Mouse (Mus musculus) limb, embryonic 15.5 days (tissue): ENCODE data around the gene Gsdma3. TPM values are rescaled to one million over a fixed set of nuclear protein-coding genes. Genes with fewer than 3 reads are reported as not detected.
"Not testable (repeated sequence)": the region's sequence is repeated elsewhere in the genome, so short reads cannot be mapped to it uniquely, and the experiment has no call there.

Experiments used
- ATAC-seq: fragments of 200-750 bp; cut with Nextera tagmentation; 2 replicates; pipeline ENCODE4 v1.8.0; 2017; ENCODE audit warnings: low read depth, moderate TSS enrichment; ENCODE audit not compliant: insufficient number of reproducible peaks, low FRiP score, low TSS enrichment
- H3K27ac ChIP-seq: fragments of 300-500 bp; sonication (generic); 2 replicates; pipeline ENCODE4 v1.5.1; 2015; ENCODE audit warnings: moderate library complexity, mild to moderate bottlenecking, inconsistent platforms
- H3K27me3 ChIP-seq: fragments of 300-500 bp; sonication (generic); 2 replicates; pipeline ENCODE4 v1.6.1; 2015; ENCODE audit warnings: inconsistent platforms
- H3K36me3 ChIP-seq: fragments of 300-500 bp; sonication (generic); 2 replicates; pipeline ENCODE4 v1.6.1; 2015; ENCODE audit warnings: inconsistent platforms
- H3K4me1 ChIP-seq: fragments of 300-500 bp; sonication (generic); 2 replicates; pipeline ENCODE4 v1.6.1; 2015; ENCODE audit warnings: inconsistent platforms
- H3K4me2 ChIP-seq: fragments of 300-500 bp; sonication (generic); 2 replicates; pipeline ENCODE4 v1.6.1; 2015; ENCODE audit warnings: mild to moderate bottlenecking, inconsistent platforms
- H3K4me3 ChIP-seq: fragments of 300-500 bp; sonication (generic); 2 replicates; pipeline ENCODE4 v1.5.1; 2015; ENCODE audit warnings: mild to moderate bottlenecking, inconsistent platforms
- H3K9ac ChIP-seq: fragments of 300-500 bp; sonication (generic); 2 replicates; pipeline ENCODE4 v1.6.1; 2015; ENCODE audit warnings: inconsistent platforms
- H3K9me3 ChIP-seq: fragments of 300-500 bp; sonication (generic); 2 replicates; pipeline ENCODE4 v1.6.1; 2016; ENCODE audit warnings: inconsistent platforms
- WGBS: fragments of 180-500 bp; shearing (Covaris S2); methylation state at CpG from one replicate; pipeline ENCODE4 v1.1.7; 2015; 5-methylcytosine and 5-hydroxymethylcytosine counted together
- polyA plus RNA-seq: library from polyadenylated mRNA; unstranded; fragments of >200 nt; fragmentation: Nextera tagmentation; extraction: Ambion mirVana; gene quantifications from 2 replicates; pipeline ENCODE4 v1.2.1, GENCODE M21; 2015

The Gsdma3 gene
- polyA plus RNA-seq, 1 experiment from 2014 or later = not detected

GRCm38 (mm10) chr11:98637501-98637900 lies 11.3 kb downstream of the Gsdma3 start:
- WGBS = 72% methylated on average over 1 of the region's 1 CpGs
- H3K36me3 ChIP-seq = no peaks in the 10 kb centered on the region
- H3K27me3 ChIP-seq = no peaks in the 10 kb centered on the region
- no peaks in the 10 kb centered on the region for H3K4me1 ChIP-seq
- H3K4me3 ChIP-seq = no peak overlapping the region
- H3K9me3 ChIP-seq = no peaks in the 10 kb centered on the region
- H3K4me2 ChIP-seq = no peak overlapping the region
- H3K9ac ChIP-seq = no peak overlapping the region
- ATAC-seq = no peak
- no peak overlapping the region for H3K27ac ChIP-seq

- H3K4me1 ChIP-seq = no peaks in the 10 kb centered on the region
- no peaks in the 10 kb centered on the region for H3K27me3 ChIP-seq
- no peak overlapping the region for H3K9ac ChIP-seq
- no peak overlapping the region for H3K27ac ChIP-seq
- H3K4me2 ChIP-seq = no peak overlapping the region
- no peaks in the 10 kb centered on the region for H3K9me3 ChIP-seq
- ATAC-seq = no peak
- WGBS = 51% methylated on average over 5 of the region's 5 CpGs
- H3K36me3 ChIP-seq = no peaks in the 10 kb centered on the region
- no peak overlapping the region for H3K4me3 ChIP-seq
These were observed 13.9 kb downstream of the Gsdma3 start for GRCm38 (mm10) chr11:98640091-98640490.

GRCm38 (mm10) chr11:98644757-98645156 lies 18.6 kb downstream of the Gsdma3 start:
- ATAC-seq = no peak
- Histone ChIP-seq H3K27me3 (no peaks in the 10 kb centered on the region; the same call in 1 of the 2 replicates), H3K9ac (no peak overlapping the region), H3K4me1 (no peaks in the 10 kb centered on the region), H3K36me3 (no peaks in the 10 kb centered on the region), H3K4me2 (no peak overlapping the region), H3K4me3 (no peak overlapping the region), H3K27ac (no peak overlapping the region), H3K9me3 (no peaks in the 10 kb centered on the region)
- WGBS = 77% methylated on average over 3 of the region's 3 CpGs

GRCm38 (mm10) chr11:98645946-98646345 lies 19.8 kb downstream of the Gsdma3 start:
- H3K9ac ChIP-seq = no peak overlapping the region
- no peaks in the 10 kb centered on the region for H3K4me1 ChIP-seq
- 75% methylated on average over 2 of the region's 2 CpGs for WGBS
- H3K27ac ChIP-seq = no peak overlapping the region
- no peak for ATAC-seq
- H3K4me3 ChIP-seq = no peak overlapping the region
- H3K27me3 ChIP-seq = no peaks in the 10 kb centered on the region; the same call in 1 of the 2 replicates
- H3K36me3 ChIP-seq = no peaks in the 10 kb centered on the region
- H3K4me2 ChIP-seq = no peak overlapping the region
- H3K9me3 ChIP-seq = no peaks in the 10 kb centered on the region

- no peak within 1 kb of the TSS for H3K9ac ChIP-seq
- no peaks in the 10 kb centered on the region for H3K36me3 ChIP-seq
- no peak for ATAC-seq
- 49% methylated on average over 2 of the region's 2 CpGs for WGBS
- H3K4me2 ChIP-seq = no peak within 1 kb of the TSS
- H3K4me1 ChIP-seq = no peaks in the 10 kb centered on the region
- no peaks in the 10 kb centered on the region for H3K9me3 ChIP-seq
- H3K27ac ChIP-seq = no peak within 1 kb of the TSS
- no peak within 1 kb of the TSS for H3K4me3 ChIP-seq
- H3K27me3 ChIP-seq = no peaks in the 10 kb centered on the region; the same call in 1 of the 2 replicates
These were observed 20.3 kb downstream of the Gsdma3 start, which contains the start of gene Gsdma2 for GRCm38 (mm10) chr11:98646459-98646858. TSS of gene Gsdma2 (plus strand) at chr11:98646759.

GRCm38 (mm10) chr11:98655076-98655475 lies 28.9 kb downstream of the Gsdma3 start:
- H3K27ac ChIP-seq, H3K9ac ChIP-seq, H3K4me2 ChIP-seq, H3K36me3 ChIP-seq, H3K4me3 ChIP-seq, H3K4me1 ChIP-seq, ATAC-seq, H3K27me3 ChIP-seq, H3K9me3 ChIP-seq: not testable (repeated sequence)
- 13% methylated on average over 7 of the region's 7 CpGs for WGBS

- Histone ChIP-seq H3K27ac (no peak overlapping the region), H3K9ac (no peak overlapping the region), H3K4me1 (no peaks in the 10 kb centered on the region), H3K27me3 (peaks cover 4% of the 10 kb centered on the region; the same call in 1 of the 2 replicates), H3K4me3 (no peak overlapping the region), H3K36me3 (no peaks in the 10 kb centered on the region), H3K9me3 (no peaks in the 10 kb centered on the region), H3K4me2 (no peak overlapping the region)
- WGBS = 8% methylated on average over 6 of the region's 6 CpGs
- no peak for ATAC-seq
These were observed 34.4 kb downstream of the Gsdma3 start for GRCm38 (mm10) chr11:98660517-98660916.

GRCm38 (mm10) chr11:98664091-98664490 lies 37.9 kb downstream of the Gsdma3 start, which contains the start of gene Gsdma:
TSS of gene Gsdma (plus strand) at chr11:98664351.
- 18% methylated on average over 4 of the region's 4 CpGs for WGBS
- no peak within 1 kb of the TSS for H3K4me3 ChIP-seq
- no peaks in the 10 kb centered on the region for H3K9me3 ChIP-seq
- H3K4me1 ChIP-seq = no peaks in the 10 kb centered on the region
- ATAC-seq = no peak
- H3K27ac ChIP-seq = no peak within 1 kb of the TSS
- no peak within 1 kb of the TSS for H3K9ac ChIP-seq
- H3K36me3 ChIP-seq = no peaks in the 10 kb centered on the region
- H3K27me3 ChIP-seq = peaks cover 24% of the 10 kb centered on the region
- H3K4me2 ChIP-seq = no peak within 1 kb of the TSS

- no peak overlapping the region for H3K27ac ChIP-seq
- H3K4me2 ChIP-seq = no peak overlapping the region
- no peak for ATAC-seq
- no peak overlapping the region for H3K4me3 ChIP-seq
- H3K27me3 ChIP-seq = peaks cover 25% of the 10 kb centered on the region
- H3K9ac ChIP-seq = no peak overlapping the region
- H3K36me3 ChIP-seq = no peaks in the 10 kb centered on the region
- H3K4me1 ChIP-seq = no peaks in the 10 kb centered on the region
- 51% methylated on average over 2 of the region's 2 CpGs for WGBS
- H3K9me3 ChIP-seq = no peaks in the 10 kb centered on the region
These were observed 42.8 kb downstream of the Gsdma3 start for GRCm38 (mm10) chr11:98668984-98669383.

GRCm38 (mm10) chr11:98671284-98671815 lies 45.2 kb downstream of the Gsdma3 start:
- H3K9ac ChIP-seq = no peak overlapping the region
- 66% methylated on average over 3 of the region's 3 CpGs for WGBS
- H3K4me3 ChIP-seq = no peak overlapping the region
- H3K4me1 ChIP-seq = no peaks in the 10 kb centered on the region
- H3K27ac ChIP-seq = no peak overlapping the region
- peaks cover 22% of the 10 kb centered on the region for H3K27me3 ChIP-seq
- no peak for ATAC-seq
- no peak overlapping the region for H3K4me2 ChIP-seq
- H3K9me3 ChIP-seq = no peaks in the 10 kb centered on the region
- H3K36me3 ChIP-seq = no peaks in the 10 kb centered on the region

GRCm38 (mm10) chr11:98671857-98672256 lies 45.7 kb downstream of the Gsdma3 start:
- Histone ChIP-seq H3K4me2 (no peak overlapping the region), H3K27ac (no peak overlapping the region), H3K36me3 (no peaks in the 10 kb centered on the region), H3K4me3 (no peak overlapping the region), H3K27me3 (peaks cover 18% of the 10 kb centered on the region), H3K9ac (no peak overlapping the region), H3K4me1 (no peaks in the 10 kb centered on the region), H3K9me3 (no peaks in the 10 kb centered on the region)
- 49% methylated on average over 5 of the region's 5 CpGs for WGBS
- no peak for ATAC-seq

- no peaks in the 10 kb centered on the region for H3K4me1 ChIP-seq
- no peaks in the 10 kb centered on the region for H3K9me3 ChIP-seq
- no peak overlapping the region for H3K4me3 ChIP-seq
- no peak overlapping the region for H3K9ac ChIP-seq
- no peak for ATAC-seq
- no peak overlapping the region for H3K27ac ChIP-seq
- no peak overlapping the region for H3K4me2 ChIP-seq
- H3K36me3 ChIP-seq = no peaks in the 10 kb centered on the region
- 86% methylated on average over 5 of the region's 5 CpGs for WGBS
- H3K27me3 ChIP-seq = peaks cover 15% of the 10 kb centered on the region
These were observed 46.3 kb downstream of the Gsdma3 start for GRCm38 (mm10) chr11:98672482-98672881.

- 4% methylated on average over 7 of the region's 7 CpGs for WGBS
- not testable (repeated sequence) for H3K4me1 ChIP-seq, H3K27me3 ChIP-seq, H3K9ac ChIP-seq, H3K36me3 ChIP-seq, H3K27ac ChIP-seq, H3K9me3 ChIP-seq, H3K4me3 ChIP-seq
- H3K4me2 ChIP-seq = 0 out of 2 replicates have a peak overlapping the region, but pooled peaks have one; percentile 14
- 0 out of 2 replicates have a peak, but pooled peaks have one; percentile 27 for ATAC-seq
These were observed 47.0 kb downstream of the Gsdma3 start for GRCm38 (mm10) chr11:98673136-98673535.
